Mouse (Mus musculus) megakaryocyte progenitor cell, adult 5-6 weeks (primary cell): ENCODE results near the gene Qars. TPM values are rescaled to one million over a fixed set of nuclear protein-coding genes. Genes with fewer than 3 reads are reported as not detected.

Experiments
- ATAC-seq: replicated peaks from 2 replicates; pipeline ENCODE4 v1.8.0; 2016; ENCODE audit warnings: mild to moderate bottlenecking, moderate TSS enrichment, inconsistent platforms; ENCODE audit not compliant: poor library complexity
- total RNA-seq, 2 experiments: library from RNA; stranded (forward) in 1 of 2; stranded (reverse) in 1 of 2; fragments of 157-497, 149-512 nt in 1 of 2; fragments of 200-1000 nt in 1 of 2; gene quantifications; 2 replicates each; pipeline versions ENCODE4 v1.2.3 to v1.2.4; 2015 to 2017

Gene Qars
- total RNA-seq (2015) (177 and 194 TPM in 2 replicates), total RNA-seq (2017) (184 and 188 TPM in 2 replicates)

- ATAC-seq, result peak; percentile 99
These were observed at the start of gene Qars for GRCm38 (mm10) chr9:108507619-108508434. Qars (plus strand) TSS chr9:108507706.

GRCm38 (mm10) chr9:108459939-108460318, 47.6 kb upstream of the Qars start:
- peak; percentile 4; the same call in 1 of the 2 replicates for ATAC-seq

DNA sequence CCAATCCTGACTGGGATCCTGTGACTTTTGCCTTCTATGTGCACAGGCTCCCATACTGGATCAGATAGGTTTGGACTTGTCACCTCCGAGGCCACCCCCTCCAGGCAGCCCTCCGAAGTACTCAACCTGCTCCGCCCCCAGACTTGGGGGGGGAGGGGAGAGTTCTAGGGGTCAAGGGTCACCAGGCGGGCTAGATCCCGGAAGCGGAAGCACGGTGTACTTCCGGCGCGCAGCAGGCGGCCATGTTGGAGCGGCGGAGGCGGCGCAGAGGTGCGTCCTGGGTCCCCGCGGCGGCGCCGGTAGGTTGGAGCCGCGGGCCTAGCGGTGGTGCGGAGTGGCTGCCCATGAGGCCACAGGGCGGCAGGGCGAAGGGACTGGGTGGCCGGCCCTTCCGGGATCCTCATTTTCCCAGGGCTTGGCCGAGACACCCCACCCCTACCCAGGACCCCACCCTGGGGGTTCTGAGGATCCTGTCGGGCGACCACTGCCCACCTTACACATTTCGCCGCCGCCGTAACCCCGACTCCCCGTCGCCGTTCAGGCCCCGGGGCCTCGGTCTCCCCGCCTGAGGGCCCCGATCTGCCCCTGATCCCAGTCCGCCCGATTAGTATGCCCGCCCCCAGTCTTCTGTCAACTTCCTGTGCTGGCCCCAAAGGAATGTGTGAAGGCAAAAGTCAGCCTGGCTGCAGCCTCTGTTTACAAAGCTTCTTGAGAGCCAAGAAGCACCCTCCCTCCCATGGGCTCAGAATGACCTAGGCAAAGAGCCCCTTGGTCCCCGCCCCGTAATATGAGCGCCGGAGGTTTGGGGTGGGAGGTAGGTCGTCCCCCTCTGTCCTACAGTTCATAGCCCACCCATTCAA, 47.0 kb upstream of the Qars start, which contains the start of gene Ccdc71:
Gene Ccdc71 (plus strand): TSS at position 209 of the 860 bp plus-strand sequence.
- peak; percentile 97 for ATAC-seq

GRCm38 (mm10) chr9:108461181-108461631, 46.3 kb upstream of the Qars start, which contains the start of gene Klhdc8b:
Klhdc8b (minus strand) TSS chr9:108461581.
- ATAC-seq, result no peak

- ATAC-seq, result no peak
These were observed 45.8 kb upstream of the Qars start for GRCm38 (mm10) chr9:108461675-108462074.

- ATAC-seq, result no peak
These were observed 45.3 kb upstream of the Qars start for GRCm38 (mm10) chr9:108462192-108462591.

DNA sequence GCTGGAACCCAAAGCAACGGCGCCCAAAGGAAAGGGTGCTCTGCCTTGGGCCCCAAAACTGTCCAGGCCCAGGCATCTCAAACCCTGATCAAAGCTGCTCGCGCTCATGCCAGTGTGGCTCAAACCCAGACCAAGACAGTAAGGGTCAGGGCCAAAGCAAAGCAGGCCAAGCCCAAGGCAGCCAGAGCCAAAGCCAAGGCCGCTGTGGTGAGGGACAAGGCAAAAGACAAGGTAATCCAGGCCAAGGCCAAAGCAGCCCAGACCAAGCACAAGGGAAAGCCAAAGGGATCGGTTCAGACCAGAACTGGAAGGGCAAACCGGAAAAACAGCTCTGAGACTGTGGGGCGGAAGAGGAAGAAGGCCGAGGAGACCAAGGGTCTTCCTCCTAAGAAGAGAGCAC, 43.8 kb upstream of the Qars start:
- no peak for ATAC-seq

- ATAC-seq, result no peak
These were observed 41.3 kb upstream of the Qars start for GRCm38 (mm10) chr9:108466219-108466618.

DNA sequence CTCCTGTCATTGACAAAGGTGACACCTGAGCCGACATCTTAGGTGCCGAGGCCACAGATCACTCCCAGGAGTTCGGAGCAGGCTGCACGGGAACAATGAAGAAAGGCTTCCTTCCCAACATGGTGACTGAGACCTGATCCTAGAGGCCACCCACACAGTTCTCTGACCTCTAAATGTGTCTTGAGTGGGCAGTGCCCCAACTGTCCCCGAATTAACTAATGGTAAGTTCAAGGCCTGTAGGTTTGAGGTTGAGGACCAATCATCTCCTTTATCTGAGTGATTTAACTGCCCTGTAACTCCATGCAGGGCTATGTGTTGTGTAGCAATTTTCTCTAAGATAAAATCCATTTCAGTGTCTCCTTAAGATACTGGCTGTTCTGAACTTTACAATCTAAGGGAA, 38.1 kb upstream of the Qars start:
- no peak for ATAC-seq

DNA sequence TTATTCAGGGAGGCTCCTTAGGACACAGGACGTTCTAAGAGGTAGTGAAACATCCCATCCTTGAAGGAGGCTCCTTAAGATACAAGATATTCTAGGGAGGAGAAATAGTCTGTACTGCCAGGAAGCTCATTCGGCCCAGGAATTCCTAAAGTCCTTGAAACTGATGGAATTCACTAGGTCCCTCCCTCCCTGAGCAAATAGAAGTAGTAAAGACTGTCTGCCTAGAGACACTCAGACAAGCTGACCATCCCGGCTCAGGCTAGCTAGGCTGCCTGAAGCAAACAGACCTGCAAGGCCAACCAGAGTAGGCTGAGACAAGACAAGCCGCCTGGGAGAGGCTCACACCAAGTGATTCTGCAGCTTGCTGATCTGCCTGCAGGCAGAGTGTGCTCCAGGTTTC, 37.7 kb upstream of the Qars start:
- ATAC-seq, result no peak

GRCm38 (mm10) chr9:108474528-108474927, 33.0 kb upstream of the Qars start:
- peak; percentile 80 for ATAC-seq

DNA sequence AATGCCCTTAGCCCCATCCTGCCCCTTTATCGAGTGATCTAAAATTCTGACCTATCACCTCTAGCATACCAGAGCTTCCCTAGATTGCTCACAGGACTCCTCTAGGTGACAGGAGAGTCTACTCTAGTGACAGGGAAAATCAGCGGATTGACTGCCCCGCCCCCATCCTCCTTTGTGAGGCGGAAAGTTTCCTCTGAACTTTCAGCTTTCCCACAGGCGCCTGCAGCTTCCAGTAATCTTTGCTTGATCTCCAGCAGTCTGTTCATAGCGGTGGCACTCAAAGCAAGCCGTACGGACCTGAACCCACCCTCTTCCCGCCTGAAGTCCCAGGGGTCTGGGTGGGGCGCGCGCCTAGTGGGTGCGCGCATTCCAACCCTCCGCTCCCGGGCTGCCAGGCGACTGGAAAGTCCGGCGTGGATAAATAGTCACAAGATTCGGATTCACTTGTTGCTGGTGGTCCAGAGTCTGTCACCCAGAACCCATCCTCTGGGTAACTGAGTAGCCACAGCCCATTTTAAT, 28.8 kb upstream of the Qars start:
- ATAC-seq, result peak; percentile 24; the same call in 1 of the 2 replicates

DNA sequence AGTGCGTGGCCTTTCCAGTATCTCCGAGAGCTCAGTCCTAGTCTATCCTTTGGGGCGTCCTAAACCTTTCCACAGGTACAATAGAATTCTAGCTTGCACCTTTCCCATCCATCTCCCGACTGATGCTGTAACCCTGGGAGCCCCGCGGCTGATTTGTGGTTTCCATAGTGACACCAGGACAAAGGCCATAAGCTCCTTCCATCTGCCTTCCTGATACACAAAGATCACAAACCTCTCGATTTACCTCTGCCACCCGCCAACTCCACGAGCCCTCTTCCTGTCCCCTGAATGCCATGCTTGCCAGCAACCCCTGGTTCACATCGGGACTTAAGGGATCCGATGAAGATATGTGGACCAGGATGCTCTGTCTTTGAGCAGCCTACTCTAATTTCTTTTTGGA, 28.3 kb upstream of the Qars start:
- no peak for ATAC-seq

- ATAC-seq, result peak; percentile 45; the same call in 1 of the 2 replicates
These were observed 27.7 kb upstream of the Qars start, which contains the start of gene Lamb2 for GRCm38 (mm10) chr9:108479721-108480351. Lamb2 (plus strand) TSS chr9:108479736.

DNA sequence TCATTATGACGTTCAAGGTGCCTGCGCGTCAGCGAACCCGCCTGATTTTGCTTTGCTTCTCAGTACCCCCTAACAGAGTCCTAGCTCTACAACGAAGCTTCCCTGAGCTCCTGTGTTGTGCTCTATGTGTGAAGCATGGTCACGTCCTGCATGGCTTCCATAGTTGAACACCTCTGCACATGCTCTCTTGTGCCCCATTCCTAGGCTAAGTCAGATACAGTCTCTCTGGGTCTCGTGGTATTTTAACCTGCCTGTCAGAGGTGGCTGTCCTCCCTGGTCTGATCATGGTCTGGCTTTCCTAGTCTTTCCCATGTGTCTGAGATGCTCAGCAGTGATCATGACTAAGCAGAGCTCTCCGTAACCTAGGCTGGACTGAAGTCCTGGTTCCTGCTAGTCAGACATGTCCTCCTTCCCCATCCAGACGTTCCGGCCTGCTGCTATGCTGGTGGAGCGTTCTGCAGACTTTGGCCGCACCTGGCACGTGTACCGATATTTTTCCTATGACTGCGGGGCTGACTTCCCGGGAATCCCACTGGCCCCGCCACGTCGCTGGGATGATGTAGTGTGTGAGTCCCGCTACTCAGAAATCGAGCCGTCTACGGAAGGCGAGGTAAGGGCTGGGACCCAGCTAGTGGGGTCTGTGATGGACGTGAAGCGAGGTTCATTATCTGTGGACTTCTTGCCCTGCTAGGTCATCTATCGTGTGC, 26.5 kb upstream of the Qars start:
- no peak for ATAC-seq

DNA sequence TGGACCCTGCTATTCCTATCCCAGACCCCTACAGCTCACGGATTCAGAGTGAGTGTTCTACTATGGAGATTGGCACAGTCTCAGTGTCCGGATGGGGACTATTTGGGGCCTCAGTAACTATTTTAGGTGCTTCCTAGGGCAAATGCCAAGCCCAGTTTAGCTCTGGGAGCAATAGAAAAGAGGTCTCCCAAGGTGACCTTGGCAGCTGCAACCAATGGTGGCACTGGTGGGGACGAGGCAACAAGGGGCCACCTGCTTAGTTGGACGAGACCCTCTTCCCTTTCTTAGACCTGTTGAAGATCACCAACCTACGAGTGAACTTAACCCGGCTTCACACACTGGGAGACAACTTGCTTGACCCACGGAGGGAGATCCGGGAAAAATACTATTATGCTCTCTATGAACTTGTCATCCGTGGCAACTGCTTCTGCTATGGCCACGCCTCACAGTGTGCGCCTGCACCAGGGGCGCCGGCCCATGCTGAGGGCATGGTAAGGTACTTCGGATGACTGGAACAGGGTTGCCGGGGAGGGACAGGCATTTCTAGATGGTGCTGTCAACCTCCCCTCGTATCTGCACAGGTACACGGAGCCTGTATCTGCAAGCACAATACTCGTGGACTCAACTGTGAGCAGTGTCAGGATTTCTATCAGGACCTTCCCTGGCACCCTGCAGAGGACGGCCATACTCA, 25.8 kb upstream of the Qars start:
- ATAC-seq, result no peak

DNA sequence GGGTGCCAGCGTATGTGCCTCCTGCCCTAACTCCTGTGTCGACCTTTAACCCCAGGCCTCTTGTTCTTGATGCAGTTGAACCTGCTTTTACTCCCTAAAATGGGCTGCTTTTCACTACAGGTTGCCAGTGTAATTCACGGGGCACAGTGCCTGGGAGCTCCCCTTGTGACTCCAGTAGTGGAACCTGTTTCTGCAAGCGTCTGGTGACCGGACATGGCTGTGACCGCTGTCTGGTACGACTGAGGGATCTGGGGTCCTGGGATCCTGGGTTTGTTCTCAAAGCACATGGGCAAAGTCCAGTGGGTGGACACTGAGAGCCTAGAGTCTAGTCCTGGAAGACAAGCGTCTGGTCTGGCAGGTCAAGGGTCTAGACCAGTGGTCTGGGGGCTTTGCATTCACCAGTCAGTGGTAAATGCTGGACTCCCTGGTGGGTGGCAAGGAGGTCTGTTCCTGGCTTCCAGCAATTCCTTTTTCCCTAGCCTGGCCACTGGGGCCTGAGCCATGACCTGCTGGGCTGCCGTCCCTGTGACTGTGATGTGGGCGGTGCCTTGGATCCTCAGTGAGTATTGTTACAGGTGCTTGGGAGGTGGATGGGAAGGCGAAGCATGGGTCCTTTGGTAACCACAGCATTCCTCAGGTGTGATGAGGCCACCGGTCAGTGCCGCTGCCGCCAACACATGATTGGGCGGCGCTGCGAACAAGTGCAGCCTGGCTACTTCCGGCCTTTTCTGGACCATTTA, 24.3 kb upstream of the Qars start:
- ATAC-seq, result no peak

DNA sequence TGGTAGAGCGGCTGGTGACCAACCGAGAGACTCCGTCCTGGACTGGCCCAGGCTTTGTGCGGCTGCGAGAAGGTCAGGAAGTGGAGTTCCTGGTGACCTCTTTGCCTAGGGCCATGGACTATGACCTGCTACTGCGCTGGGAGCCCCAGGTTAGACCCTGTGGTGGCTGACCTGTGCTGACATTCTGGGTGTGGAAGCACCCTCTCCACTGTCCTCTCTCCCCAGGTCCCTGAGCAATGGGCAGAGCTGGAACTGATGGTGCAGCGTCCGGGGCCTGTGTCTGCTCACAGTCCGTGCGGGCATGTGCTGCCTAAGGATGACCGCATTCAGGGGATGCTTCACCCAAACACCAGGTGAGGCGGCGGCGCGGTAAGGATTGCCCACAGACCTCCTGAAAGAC, 23.5 kb upstream of the Qars start:
- ATAC-seq, result no peak
